17 mouse cellular contexts compared by ENCODE assay signal in genomic region chr7:88522481-88522880, GRCm38 (mm10).
A peak's percentile ranks its signal among the peaks of the same experiment; 100 is the strongest.
DNase-seq lines count a peak whose midpoint lies in the region; ATAC-seq and TF ChIP-seq lines count a peak whose summit lies in the region.
"Had no signal": no experiment of that assay in that cellular context is flagged by ENCODE, and none has a peak within 500 bp of the region (broad histone marks: within the 10 kb centered on the region; RNA-seq: fewer than 3 reads in every experiment).

No protein-coding gene starts in this region.

- peak; percentile 19 for DNase-seq in embryonic facial prominence, embryonic 11.5 days (ENCODE audit: low spot score)
- no peak for DNase-seq in embryonic facial prominence, embryonic 10.5 days (ENCODE audit: low spot score)
- no peak for DNase-seq in lung, postnatal 0 days (ENCODE audit: low spot score)
- DNase-seq in lung, adult 18-20 months, result no peak
- DNase-seq in ZHBTc4 (ENCODE audit: low read depth, low spot score), result peak; percentile 39
- DNase-seq in stomach, postnatal 0 days (ENCODE audit: low spot score), result no peak
- no peak for DNase-seq in testis, postnatal 10 days (ENCODE audit: low spot score)
- no peak for DNase-seq in right cerebral cortex, postnatal 36 days (ENCODE audit: low spot score in 2 of 2)
- DNase-seq: B cell, adult 2 months; cerebellum, adult 9-10 months; heart, adult 11 months; heart, postnatal 10 days; left cerebral cortex, postnatal 4 days; thymus, postnatal 14 days had no signal

- TF ChIP-seq CTCF in lung, postnatal 0 days (IDR thresholded peaks at IDR 0.05), result peak; percentile 45
- peak; percentile 48 for TF ChIP-seq CTCF in stomach, postnatal 0 days (IDR thresholded peaks at IDR 0.05; ENCODE audit: low read depth)

- H3K27ac ChIP-seq in embryonic facial prominence, embryonic 11.5 days (replicated peaks; ENCODE audit: low read depth, low read length), result no peak overlapping the region
- H3K27ac ChIP-seq in embryonic facial prominence, embryonic 10.5 days (replicated peaks), result no peak overlapping the region
- no peak overlapping the region for H3K27ac ChIP-seq in lung, postnatal 0 days (ENCODE audit: low read length)
- no peak overlapping the region for H3K27ac ChIP-seq in stomach, postnatal 0 days (replicated peaks)
- H3K27ac ChIP-seq: embryonic facial prominence, embryonic 12.5 days; forebrain, embryonic 10.5 days; liver, embryonic 15.5 days had no signal

- no peaks in the 10 kb centered on the region for H3K27me3 ChIP-seq in embryonic facial prominence, embryonic 11.5 days (ENCODE audit: control insufficient read depth, insufficient read depth, low read length)
- no peaks in the 10 kb centered on the region for H3K27me3 ChIP-seq in embryonic facial prominence, embryonic 10.5 days (replicated peaks; ENCODE audit: low read depth, poor library complexity, severe bottlenecking)
- no peaks in the 10 kb centered on the region for H3K27me3 ChIP-seq in lung, postnatal 0 days (replicated peaks; ENCODE audit: insufficient read depth, low read length)
- H3K27me3 ChIP-seq in stomach, postnatal 0 days (ENCODE audit: control insufficient read depth, insufficient read depth, low read length), result no peaks in the 10 kb centered on the region
- H3K27me3 ChIP-seq: embryonic facial prominence, embryonic 12.5 days; liver, embryonic 15.5 days had no signal

- H3K9ac ChIP-seq in embryonic facial prominence, embryonic 11.5 days (replicated peaks; ENCODE audit: low read length), result no peak overlapping the region
- no peak overlapping the region for H3K9ac ChIP-seq in lung, postnatal 0 days (replicated peaks; ENCODE audit: low read depth)
- no peak overlapping the region for H3K9ac ChIP-seq in stomach, postnatal 0 days (ENCODE audit: low read length)
- H3K9ac ChIP-seq: embryonic facial prominence, embryonic 12.5 days; liver, embryonic 15.5 days had no signal

- WGBS in embryonic facial prominence, embryonic 11.5 days, result 65% methylated on average over 1 of the region's 1 CpGs
- 68% methylated on average over 1 of the region's 1 CpGs for WGBS in embryonic facial prominence, embryonic 10.5 days
- 61% methylated on average over 1 of the region's 1 CpGs for WGBS in lung, postnatal 0 days
- WGBS in stomach, postnatal 0 days, result 56% methylated on average over 1 of the region's 1 CpGs

- no peaks in the 10 kb centered on the region for H3K9me3 ChIP-seq in embryonic facial prominence, embryonic 11.5 days (replicated peaks; ENCODE audit: control insufficient read depth, low read length)
- no peaks in the 10 kb centered on the region for H3K9me3 ChIP-seq in embryonic facial prominence, embryonic 10.5 days
- H3K9me3 ChIP-seq in lung, postnatal 0 days (ENCODE audit: low read length), result no peaks in the 10 kb centered on the region
- H3K9me3 ChIP-seq in stomach, postnatal 0 days (ENCODE audit: control insufficient read depth, low read length), result no peaks in the 10 kb centered on the region
- H3K9me3 ChIP-seq: embryonic facial prominence, embryonic 12.5 days; forebrain, embryonic 10.5 days; liver, embryonic 15.5 days had no signal

- ATAC-seq in embryonic facial prominence, embryonic 11.5 days (replicated peaks; ENCODE audit: insufficient number of reproducible peaks, low FRiP score, low TSS enrichment, low read depth), result no peak
- ATAC-seq in lung, postnatal 0 days, result no peak
- ATAC-seq in stomach, postnatal 0 days (ENCODE audit: low FRiP score, low TSS enrichment), result no peak

- TF ChIP-seq EP300 in lung, postnatal 0 days (IDR thresholded peaks at IDR 0.05), result no peak
- no peak for TF ChIP-seq EP300 in stomach, postnatal 0 days (optimal IDR thresholded peaks at IDR 0.05)

- H3K36me3 ChIP-seq in embryonic facial prominence, embryonic 11.5 days (replicated peaks; ENCODE audit: control insufficient read depth, insufficient read depth, low read depth, low read length), result no peaks in the 10 kb centered on the region
- no peaks in the 10 kb centered on the region for H3K36me3 ChIP-seq in embryonic facial prominence, embryonic 10.5 days (replicated peaks)
- no peaks in the 10 kb centered on the region for H3K36me3 ChIP-seq in lung, postnatal 0 days (ENCODE audit: insufficient read depth, low read length)
- no peaks in the 10 kb centered on the region for H3K36me3 ChIP-seq in stomach, postnatal 0 days (ENCODE audit: control insufficient read depth, insufficient read depth, low read length)
- H3K36me3 ChIP-seq: embryonic facial prominence, embryonic 12.5 days; forebrain, embryonic 10.5 days; liver, embryonic 15.5 days had no signal

- no peak overlapping the region for H3K4me3 ChIP-seq in embryonic facial prominence, embryonic 11.5 days (ENCODE audit: low read depth, low read length)
- no peak overlapping the region for H3K4me3 ChIP-seq in embryonic facial prominence, embryonic 10.5 days
- no peak overlapping the region for H3K4me3 ChIP-seq in lung, postnatal 0 days (ENCODE audit: low read depth, low read length)
- H3K4me3 ChIP-seq in stomach, postnatal 0 days (ENCODE audit: low read depth, low read length), result no peak overlapping the region
- H3K4me3 ChIP-seq: embryonic facial prominence, embryonic 12.5 days; forebrain, embryonic 10.5 days; liver, embryonic 15.5 days had no signal

- H3K4me1 ChIP-seq in embryonic facial prominence, embryonic 11.5 days (ENCODE audit: control insufficient read depth, insufficient read depth, low read length), result no peaks in the 10 kb centered on the region
- H3K4me1 ChIP-seq in embryonic facial prominence, embryonic 10.5 days, result no peaks in the 10 kb centered on the region
- H3K4me1 ChIP-seq in lung, postnatal 0 days (ENCODE audit: insufficient read depth, low read depth, low read length), result no peaks in the 10 kb centered on the region
- H3K4me1 ChIP-seq in stomach, postnatal 0 days (replicated peaks; ENCODE audit: control insufficient read depth, insufficient read depth), result no peaks in the 10 kb centered on the region
- H3K4me1 ChIP-seq: embryonic facial prominence, embryonic 12.5 days; forebrain, embryonic 10.5 days; liver, embryonic 15.5 days had no signal

- no peak overlapping the region for H3K4me2 ChIP-seq in embryonic facial prominence, embryonic 11.5 days (ENCODE audit: low read depth, low read length)
- no peak overlapping the region for H3K4me2 ChIP-seq in lung, postnatal 0 days (replicated peaks; ENCODE audit: low read depth, low read length)
- no peak overlapping the region for H3K4me2 ChIP-seq in stomach, postnatal 0 days (replicated peaks; ENCODE audit: low read depth)
- H3K4me2 ChIP-seq: embryonic facial prominence, embryonic 12.5 days; liver, embryonic 15.5 days had no signal

Comparison
In these comparisons a context has a peak if more than half of its experiments do, and no peak if none do; other contexts are left out.
1. DNase-seq: peak in embryonic facial prominence, embryonic 11.5 days (single experiment) and ZHBTc4 (single experiment); none in embryonic facial prominence, embryonic 10.5 days (single experiment), lung, postnatal 0 days (single experiment), lung, adult 18-20 months (0 of 2), stomach, postnatal 0 days (single experiment), testis, postnatal 10 days (single experiment) and right cerebral cortex, postnatal 36 days (0 of 2).